Mouse (Mus musculus) myocyte (in vitro differentiated cells): Measurements from ENCODE around the gene Pmf1. TPM values are rescaled to one million over a fixed set of nuclear protein-coding genes. Genes with fewer than 3 reads are reported as not detected.

Experiments used
- H3K27me3 ChIP-seq: one replicate; pipeline ENCODE4 v1.6.1; 2011; ENCODE audit not compliant: control insufficient read depth, insufficient read depth, insufficient read length
- H3K36me3 ChIP-seq: one replicate; pipeline ENCODE4 v1.6.1; 2011; ENCODE audit not compliant: control insufficient read depth, insufficient read depth
- H3K4me2 ChIP-seq: one replicate; pipeline ENCODE4 v1.6.1; 2011; ENCODE audit warnings: low read depth, control low read depth
- H3K4me3 ChIP-seq: one replicate; pipeline ENCODE4 v1.5.1; 2011; ENCODE audit warnings: mild to moderate bottlenecking, control low read depth, moderate library complexity
- H3K79me2 ChIP-seq: one replicate; pipeline ENCODE4 v1.6.1; 2011; ENCODE audit not compliant: control insufficient read depth, insufficient read depth
- H3ac ChIP-seq: one replicate; pipeline ENCODE4 v1.6.1; 2011; ENCODE audit not compliant: control insufficient read depth, insufficient read length
- CEBPB ChIP-seq: IDR thresholded peaks from 2 replicates; pipeline ENCODE4 v1.6.1; 2011; ENCODE audit warnings: mild to moderate bottlenecking, moderate library complexity; ENCODE audit not compliant: poor library complexity, insufficient read depth, severe bottlenecking
- E2F4 ChIP-seq: IDR thresholded peaks from one replicate; pipeline ENCODE4 v1.6.1; 2011; ENCODE audit warnings: mild to moderate bottlenecking, control low read depth, moderate library complexity; ENCODE audit not compliant: insufficient read depth
- MAX ChIP-seq: IDR thresholded peaks from one replicate; pipeline ENCODE4 v1.6.1; 2011; ENCODE audit warnings: low read depth, mild to moderate bottlenecking, control low read depth
- MYOD1 ChIP-seq, 3 experiments: IDR thresholded peaks; one replicate each; pipeline ENCODE4 v1.6.1; 2011; ENCODE audit warnings: control low read depth in 2 of 3, low read depth in 2 of 3, mild to moderate bottlenecking in 2 of 3, moderate library complexity in 1 of 3; ENCODE audit not compliant: insufficient read length in 2 of 3, control insufficient read depth in 1 of 3
- MYOG ChIP-seq, 3 experiments: IDR thresholded peaks; one replicate each; pipeline ENCODE4 v1.6.1; 2011; ENCODE audit warnings: control low read depth in 2 of 3, low read depth in 2 of 3, mild to moderate bottlenecking in 2 of 3; ENCODE audit not compliant: insufficient read length in 2 of 3, control insufficient read depth in 1 of 3, insufficient read depth in 1 of 3
- POLR2A ChIP-seq: IDR thresholded peaks from one replicate; pipeline ENCODE4 v1.6.1; 2011; ENCODE audit warnings: low read depth, mild to moderate bottlenecking, control low read depth, moderate library complexity; ENCODE audit not compliant: insufficient read length
- POLR2AphosphoS2 ChIP-seq: IDR thresholded peaks from one replicate; pipeline ENCODE4 v1.6.1; 2011; ENCODE audit warnings: low read depth, control low read depth; ENCODE audit not compliant: insufficient read length
- REST ChIP-seq: IDR thresholded peaks from one replicate; pipeline ENCODE4 v1.6.1; 2011; ENCODE audit warnings: mild to moderate bottlenecking, control low read depth, moderate library complexity; ENCODE audit not compliant: insufficient read depth, insufficient read length
- SRF ChIP-seq: IDR thresholded peaks from one replicate; pipeline ENCODE4 v1.6.1; 2011; ENCODE audit warnings: low read depth; ENCODE audit not compliant: control insufficient read depth, insufficient read length
- TCF12 ChIP-seq: IDR thresholded peaks from one replicate; pipeline ENCODE4 v1.6.1; 2011; ENCODE audit warnings: mild to moderate bottlenecking, control low read depth; ENCODE audit not compliant: poor library complexity, insufficient read depth, severe bottlenecking
- TCF3 ChIP-seq: IDR thresholded peaks from one replicate; pipeline ENCODE4 v1.6.1; 2011; ENCODE audit warnings: low read depth, control low read depth; ENCODE audit not compliant: insufficient read length
- USF1 ChIP-seq: IDR thresholded peaks from one replicate; pipeline ENCODE4 v1.6.1; 2011; ENCODE audit warnings: low read depth, mild to moderate bottlenecking, control low read depth, moderate library complexity
- polyA plus RNA-seq: library from polyadenylated mRNA; unstranded; fragments of >200 nt; fragmentation: generic; extraction: Trizol; gene quantifications from one replicate; pipeline ENCODE4 v1.2.1, GENCODE M21; 2012; ENCODE audit warnings: missing spikeins

Pmf1 gene
- polyA plus RNA-seq, 1 experiment = 59.0 TPM

- Histone ChIP-seq H3K36me3 (peaks cover 12% of the 10 kb centered on the region), H3K4me2 (no peak overlapping the region), H3K4me3 (no peak overlapping the region), H3K27me3 (no peaks in the 10 kb centered on the region), H3K79me2 (peaks cover 10% of the 10 kb centered on the region), H3ac (no peak overlapping the region)
- no peak for TF ChIP-seq POLR2AphosphoS2
These were observed 7.9 kb upstream of the Pmf1 start for GRCm38 (mm10) chr3:88418016-88418415.

- Histone ChIP-seq H3K4me3 (no peak overlapping the region), H3K4me2 (no peak overlapping the region), H3K79me2 (no peaks in the 10 kb centered on the region), H3K27me3 (no peaks in the 10 kb centered on the region), H3ac (no peak overlapping the region), H3K36me3 (peaks cover 12% of the 10 kb centered on the region)
- no peak for TF ChIP-seq MYOG (IDR thresholded peaks at IDR 0.05; ENCODE audit: control insufficient read depth in 1 of 3, insufficient read depth in 1 of 3, insufficient read length in 2 of 3, low read depth in 2 of 3)
- no peak for TF ChIP-seq TCF12
- TF ChIP-seq REST = no peak
- TF ChIP-seq SRF = no peak
- no peak for TF ChIP-seq USF1
- no peak for TF ChIP-seq CEBPB
- TF ChIP-seq E2F4 = no peak
- no peak for TF ChIP-seq POLR2AphosphoS2
- TF ChIP-seq MAX = no peak
- TF ChIP-seq MYOD1 (IDR thresholded peaks at IDR 0.05; ENCODE audit: control insufficient read depth in 1 of 3, insufficient read length in 2 of 3, low read depth in 2 of 3) = no peak
- TF ChIP-seq POLR2A = no peak
- TF ChIP-seq TCF3 = no peak
These were observed 5.5 kb upstream of the Pmf1 start for GRCm38 (mm10) chr3:88415668-88416067.

- peaks cover 4% of the 10 kb centered on the region for H3K36me3 ChIP-seq
- no peak overlapping the region for H3K4me2 ChIP-seq
- TF ChIP-seq CEBPB (no peak), MAX (no peak), TCF12 (no peak), E2F4 (no peak), POLR2AphosphoS2 (no peak), POLR2A (no peak), SRF (no peak), USF1 (no peak), REST (no peak), TCF3 (no peak), MYOD1 (IDR thresholded peaks at IDR 0.05; ENCODE audit: control insufficient read depth in 1 of 3, insufficient read length in 2 of 3, low read depth in 2 of 3) (no peak), MYOG (IDR thresholded peaks at IDR 0.05; ENCODE audit: control insufficient read depth in 1 of 3, insufficient read depth in 1 of 3, insufficient read length in 2 of 3, low read depth in 2 of 3) (no peak)
- H3K79me2 ChIP-seq = no peaks in the 10 kb centered on the region
- no peak overlapping the region for H3ac ChIP-seq
- no peak overlapping the region for H3K4me3 ChIP-seq
- no peaks in the 10 kb centered on the region for H3K27me3 ChIP-seq
These were observed 2.5 kb upstream of the Pmf1 start for GRCm38 (mm10) chr3:88412636-88413035.

- Histone ChIP-seq H3K27me3 (no peaks in the 10 kb centered on the region), H3K4me3 (no peak overlapping the region), H3K36me3 (peaks cover 4% of the 10 kb centered on the region), H3K79me2 (peaks cover 3% of the 10 kb centered on the region), H3ac (no peak overlapping the region), H3K4me2 (no peak overlapping the region)
- no peak for TF ChIP-seq MAX
- peak in 1 of 3 experiments; percentile 28 for TF ChIP-seq MYOG (IDR thresholded peaks at IDR 0.05; ENCODE audit: control insufficient read depth in 1 of 3, insufficient read depth in 1 of 3, insufficient read length in 2 of 3, low read depth in 2 of 3)
- peak in 2 of 3 experiments; percentile 38 to 49 for TF ChIP-seq MYOD1 (IDR thresholded peaks at IDR 0.05; ENCODE audit: control insufficient read depth in 1 of 3, insufficient read length in 2 of 3, low read depth in 2 of 3)
- TF ChIP-seq E2F4 = no peak
These were observed 1.6 kb upstream of the Pmf1 start for GRCm38 (mm10) chr3:88411681-88412080.

GRCm38 (mm10) chr3:88410645-88411031, 507 bp upstream of the Pmf1 start:
- H3ac ChIP-seq = peak overlapping the region; percentile 30
- no peaks in the 10 kb centered on the region for H3K27me3 ChIP-seq
- peak overlapping the region; percentile 83 for H3K4me3 ChIP-seq
- peak overlapping the region; percentile 76 for H3K4me2 ChIP-seq
- peaks cover 12% of the 10 kb centered on the region for H3K79me2 ChIP-seq
- peaks cover 4% of the 10 kb centered on the region for H3K36me3 ChIP-seq
- no peak for TF ChIP-seq TCF12
- no peak for TF ChIP-seq REST
- no peak for TF ChIP-seq SRF
- no peak for TF ChIP-seq CEBPB
- no peak for TF ChIP-seq MYOD1 (IDR thresholded peaks at IDR 0.05; ENCODE audit: control insufficient read depth in 1 of 3, insufficient read length in 2 of 3, low read depth in 2 of 3)
- no peak for TF ChIP-seq POLR2AphosphoS2
- no peak for TF ChIP-seq E2F4
- no peak for TF ChIP-seq POLR2A
- no peak for TF ChIP-seq MAX
- TF ChIP-seq MYOG (IDR thresholded peaks at IDR 0.05; ENCODE audit: control insufficient read depth in 1 of 3, insufficient read depth in 1 of 3, insufficient read length in 2 of 3, low read depth in 2 of 3) = no peak
- no peak for TF ChIP-seq TCF3
- no peak for TF ChIP-seq USF1
